Mouse (Mus musculus) right cerebral cortex, adult 2 months (tissue): ENCODE measurements around the gene Thyn1.

Experiments
- DNase-seq, 2 experiments: peaks; one replicate each; pipeline ENCODE4 v3.0.0; 2021 to 2022; ENCODE audit warnings: low spot score in 2 of 2

Thyn1 gene

DNA sequence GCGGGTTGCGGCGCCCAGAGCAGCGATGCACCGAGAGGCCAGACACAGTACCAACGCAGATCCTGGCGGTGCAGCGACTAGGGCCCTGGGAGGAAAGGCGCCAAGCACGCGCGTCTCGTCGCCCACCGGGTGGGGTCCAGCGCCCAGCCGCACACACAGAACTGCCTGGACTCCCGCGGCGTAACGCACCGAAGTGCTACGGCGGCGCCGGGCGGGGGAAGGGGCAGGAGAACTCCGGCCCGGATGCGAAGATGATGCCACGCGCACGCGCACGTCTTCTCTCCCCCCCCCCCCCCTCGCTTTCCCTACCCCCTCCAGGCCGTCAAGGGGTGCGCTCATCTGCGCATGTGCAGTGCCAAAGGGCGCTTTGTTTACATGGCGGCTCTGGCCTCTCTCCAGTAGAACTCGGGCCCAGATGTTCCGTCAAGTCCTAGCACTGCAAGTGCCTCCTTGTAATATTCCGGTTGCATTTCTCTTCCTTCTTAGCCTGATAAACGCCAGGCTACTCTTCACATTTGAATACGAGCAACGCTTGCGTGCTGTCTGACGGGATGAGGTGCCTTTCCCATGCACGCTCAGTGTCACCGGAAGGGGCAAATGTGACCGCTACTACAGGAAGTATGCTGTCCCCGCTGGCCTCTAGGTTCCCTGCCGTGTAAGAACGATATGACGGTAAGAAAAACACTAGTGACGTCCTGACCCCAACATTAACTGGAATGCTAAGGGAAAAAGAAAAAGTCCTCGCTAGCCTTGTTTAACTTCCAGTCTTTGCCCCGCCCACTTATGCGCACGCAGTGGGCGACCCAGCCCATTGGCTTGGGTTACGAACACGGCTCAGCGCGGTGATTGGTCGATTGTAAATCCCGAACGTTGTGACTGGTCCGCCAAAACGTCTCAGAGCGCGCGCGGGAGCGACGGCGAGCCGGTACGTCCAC, 30.6 kb downstream of the Thyn1 start, which contains the start of the genes Vps26b and Ncapd3:
Vps26b (minus strand) TSS at position 238 of the 935 bp plus-strand sequence.
Ncapd3 (plus strand) TSS at position 348 of the 935 bp plus-strand sequence.
- DNase-seq, result peak; percentile 97 to 98

DNA sequence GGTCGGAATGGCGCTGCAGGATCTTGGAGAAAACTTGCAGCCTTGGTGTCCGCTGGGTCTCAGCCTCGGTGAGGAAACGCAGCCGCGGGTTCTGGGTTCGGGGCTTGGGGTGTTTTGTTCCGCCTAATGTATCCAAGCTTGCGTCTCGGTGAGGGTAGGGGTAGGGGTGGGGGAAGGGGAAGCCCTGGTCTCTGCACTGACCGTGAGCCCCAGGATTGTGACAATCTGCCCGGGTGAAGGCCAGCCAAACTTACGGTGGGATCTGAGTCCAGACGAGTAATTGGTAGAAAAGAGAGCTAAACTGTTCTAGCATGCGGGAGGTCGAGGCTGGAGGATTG, 31.2 kb downstream of the Thyn1 start:
- DNase-seq, result no peak

- DNase-seq, result no peak
Measured at GRCm38 (mm10) chr9:27043892-27044291, 44.4 kb downstream of the Thyn1 start.

GRCm38 (mm10) chr9:27049492-27049891, 50.0 kb downstream of the Thyn1 start:
- DNase-seq, result no peak
